Mouse (Mus musculus) WW6 (cell line): ENCODE data around the gene Smad9.
"Not testable (repeated sequence)": the region's sequence is repeated elsewhere in the genome, so short reads cannot be mapped to it uniquely, and the experiment has no call there.

Experiments used
- DNase-seq: peaks from one replicate; pipeline ENCODE4 v3.0.0-alpha.2; 2013; ENCODE audit warnings: low read depth, low spot score

Gene Smad9

GRCm38 (mm10) chr3:54757446-54757845 is 2.1 kb downstream of the Smad9 start:
- no peak for DNase-seq

GRCm38 (mm10) chr3:54759211-54759610 is 3.8 kb downstream of the Smad9 start:
- DNase-seq: no peak

GRCm38 (mm10) chr3:54760321-54761115 is 5.1 kb downstream of the Smad9 start:
- DNase-seq: no peak

GRCm38 (mm10) chr3:54761258-54761657 is 5.9 kb downstream of the Smad9 start:
- DNase-seq: no peak

- DNase-seq: no peak
These were observed 9.0 kb downstream of the Smad9 start for GRCm38 (mm10) chr3:54764418-54764817.

GRCm38 (mm10) chr3:54765521-54765920 is 10.1 kb downstream of the Smad9 start:
- DNase-seq: not testable (repeated sequence)

GRCm38 (mm10) chr3:54766034-54766433 is 10.7 kb downstream of the Smad9 start:
- DNase-seq: no peak

GRCm38 (mm10) chr3:54766811-54767210 is 11.4 kb downstream of the Smad9 start:
- no peak for DNase-seq

- DNase-seq: no peak
These were observed 13.2 kb downstream of the Smad9 start for GRCm38 (mm10) chr3:54768592-54768991.

GRCm38 (mm10) chr3:54769349-54770275 is 14.2 kb downstream of the Smad9 start:
- DNase-seq: no peak

- DNase-seq: no peak
These were observed 18.2 kb downstream of the Smad9 start for GRCm38 (mm10) chr3:54773613-54774012.

- no peak for DNase-seq
These were observed 20.7 kb downstream of the Smad9 start for GRCm38 (mm10) chr3:54775989-54776631.

GRCm38 (mm10) chr3:54790601-54791000 is 35.2 kb downstream of the Smad9 start:
- DNase-seq: no peak

- no peak for DNase-seq
These were observed 36.7 kb downstream of the Smad9 start for GRCm38 (mm10) chr3:54791822-54792677.

GRCm38 (mm10) chr3:54793762-54794161 is 38.4 kb downstream of the Smad9 start:
- DNase-seq: no peak

GRCm38 (mm10) chr3:54795379-54795778 is 40.0 kb downstream of the Smad9 start:
- DNase-seq: no peak

- DNase-seq: no peak
These were observed 40.4 kb downstream of the Smad9 start for GRCm38 (mm10) chr3:54795806-54796205.

GRCm38 (mm10) chr3:54797211-54797610 is 41.8 kb downstream of the Smad9 start:
- peak; percentile 56 for DNase-seq

- no peak for DNase-seq
These were observed 48.3 kb downstream of the Smad9 start for GRCm38 (mm10) chr3:54803713-54804112.

GRCm38 (mm10) chr3:54807061-54807661 is 51.8 kb downstream of the Smad9 start:
- no peak for DNase-seq
